Mouse (Mus musculus) CD8-positive naive resting alpha-beta T cell, adult 2 months (primary cell): ENCODE results near the gene Tedc1.

Experiments
- DNase-seq, 2 experiments: peaks; one replicate each; pipeline ENCODE4 v3.0.0; 2022; ENCODE audit warnings: low read depth in 2 of 2, low spot score in 2 of 2

The Tedc1 gene

DNA sequence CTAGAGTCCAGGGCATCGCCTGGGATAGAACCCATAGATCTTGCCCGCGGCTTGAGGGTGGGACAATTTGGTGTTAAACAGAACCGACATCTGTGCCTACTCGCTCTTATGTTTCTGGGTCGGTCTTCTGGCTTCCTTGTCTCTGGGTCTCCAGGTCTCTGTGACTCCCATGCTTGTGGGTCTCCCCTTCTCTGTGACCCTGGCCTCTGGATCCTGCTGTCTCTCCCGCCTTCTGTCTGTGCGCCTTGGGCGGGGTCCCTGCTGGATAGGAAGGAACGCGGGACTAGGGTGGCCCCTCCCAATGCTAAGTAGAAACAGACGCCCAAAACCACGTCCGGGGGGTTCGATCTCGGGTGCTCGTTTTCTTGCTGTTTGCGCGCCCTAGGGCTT, 4.0 kb upstream of the Tedc1 start:
- DNase-seq, result peak; percentile 52 to 53

GRCm38 (mm10) chr12:113152991-113153525, 3.2 kb upstream of the Tedc1 start:
- DNase-seq, result no peak

DNA sequence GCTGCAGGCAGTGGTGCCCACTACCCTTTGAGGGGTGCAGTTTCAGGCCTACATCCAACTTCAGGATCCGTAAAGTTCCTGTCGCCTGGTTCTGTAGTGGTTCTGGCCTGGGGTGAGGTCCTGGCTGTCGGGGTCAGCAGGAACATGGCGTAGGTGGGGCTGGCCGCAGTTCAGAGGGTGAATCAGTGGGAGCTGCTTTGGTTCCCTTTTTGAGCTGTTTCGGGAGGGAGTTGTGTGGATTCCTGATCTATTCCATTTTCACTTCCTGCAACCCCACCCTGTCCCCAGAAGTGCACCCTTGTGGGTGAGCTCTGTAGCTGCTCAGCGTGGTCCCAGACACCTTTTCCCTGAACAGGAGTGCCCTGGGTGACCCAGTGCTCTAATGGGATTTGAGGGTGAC, 2.2 kb upstream of the Tedc1 start:
- DNase-seq, result no peak

DNA sequence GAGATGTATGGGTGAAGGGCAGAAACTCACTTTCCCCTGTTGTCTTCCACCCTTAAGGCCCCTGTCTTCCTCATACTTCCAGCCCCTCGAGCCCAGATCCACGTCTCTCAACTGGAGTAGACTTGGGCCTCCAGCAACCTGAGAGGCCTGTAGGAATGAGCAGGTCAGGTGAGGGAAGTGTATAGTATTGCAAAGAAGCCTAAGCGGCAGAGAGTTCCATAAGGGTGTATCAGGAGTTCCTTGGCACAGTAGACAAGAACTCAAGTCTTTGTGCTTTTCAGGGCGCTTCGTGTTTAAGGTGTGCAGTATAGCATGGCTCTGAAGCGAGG, 1.5 kb upstream of the Tedc1 start:
- no peak for DNase-seq

DNA sequence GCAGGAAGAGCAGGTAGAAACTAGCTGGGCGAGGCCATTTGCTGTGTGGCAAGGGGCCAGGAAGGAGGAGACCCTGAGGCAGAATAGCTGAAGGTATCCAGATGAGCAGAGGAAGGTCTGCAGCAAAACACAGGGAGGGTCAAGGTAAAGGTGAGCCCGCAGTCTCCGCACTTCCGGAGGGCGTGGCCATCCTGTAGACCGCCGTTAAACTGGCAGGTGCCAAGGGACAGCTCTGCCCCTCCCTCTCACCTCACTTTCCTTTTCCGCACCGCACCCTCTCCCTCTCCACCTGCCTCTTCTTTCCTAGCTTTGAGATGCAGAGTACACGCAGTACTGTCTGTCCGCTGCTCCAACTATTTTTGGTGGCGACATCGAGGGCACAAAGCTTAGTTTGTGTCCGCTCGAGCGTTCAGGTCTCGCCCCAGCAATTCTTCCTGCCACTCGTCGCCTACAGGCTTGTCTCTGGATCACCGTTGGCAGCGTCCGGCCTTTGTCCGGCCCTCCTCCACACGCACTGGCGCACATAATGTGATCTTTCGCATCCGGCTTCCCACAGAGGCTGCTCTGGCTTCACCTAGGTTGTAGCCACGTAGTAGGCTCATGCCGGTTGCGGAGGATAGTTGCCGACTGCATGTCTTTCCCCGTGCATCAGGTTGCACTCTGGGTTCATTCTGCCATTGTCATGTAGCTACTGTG, 997 bp upstream of the Tedc1 start:
- DNase-seq, result peak; percentile 36 to 39

- DNase-seq, result no peak
Observed at GRCm38 (mm10) chr12:113156540-113156929, 314 bp downstream of the Tedc1 start.

- DNase-seq, result no peak
Observed at GRCm38 (mm10) chr12:113157002-113157401, 781 bp downstream of the Tedc1 start.

DNA sequence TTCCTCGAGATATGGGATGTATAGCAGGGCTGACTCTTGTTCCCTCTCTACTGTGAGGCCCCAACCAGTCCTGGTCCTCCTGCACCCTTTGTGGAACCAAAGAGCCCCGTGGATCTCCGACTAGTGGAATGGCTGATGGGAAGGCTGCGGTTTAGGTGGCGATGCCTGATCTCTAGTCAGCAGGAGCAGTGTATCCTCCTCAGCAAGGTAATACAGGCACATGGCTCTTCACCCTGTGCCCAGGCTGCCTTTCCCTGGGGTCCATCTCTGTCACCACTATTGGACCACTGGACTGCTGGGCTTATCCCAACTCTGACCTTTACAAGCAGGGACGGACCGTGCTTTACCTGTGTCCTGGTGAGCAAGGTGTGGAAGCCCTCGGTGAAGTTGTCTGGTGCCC, 1.3 kb downstream of the Tedc1 start:
- DNase-seq, result no peak

DNA sequence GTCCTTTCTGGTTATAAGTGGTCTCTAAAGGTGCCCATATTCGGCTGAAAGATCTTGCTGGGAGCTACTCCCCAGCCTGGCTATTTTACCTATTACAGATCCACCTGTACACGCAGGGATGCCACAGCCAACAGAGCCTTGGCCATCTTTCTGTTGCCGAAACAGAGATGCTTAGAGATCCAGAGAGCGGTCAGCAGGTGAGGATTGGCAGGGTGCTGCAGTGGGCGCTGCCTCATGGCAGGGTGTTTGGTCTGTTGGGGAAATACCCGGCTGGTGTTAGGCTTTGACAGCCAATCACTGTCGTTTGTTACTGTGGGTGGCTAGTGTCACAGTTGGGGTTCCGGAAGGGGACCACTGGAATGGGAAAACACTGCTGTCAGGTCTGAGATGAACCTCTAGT, 1.8 kb downstream of the Tedc1 start:
- DNase-seq, result no peak

GRCm38 (mm10) chr12:113163561-113164006, 7.4 kb downstream of the Tedc1 start:
- no peak for DNase-seq

DNA sequence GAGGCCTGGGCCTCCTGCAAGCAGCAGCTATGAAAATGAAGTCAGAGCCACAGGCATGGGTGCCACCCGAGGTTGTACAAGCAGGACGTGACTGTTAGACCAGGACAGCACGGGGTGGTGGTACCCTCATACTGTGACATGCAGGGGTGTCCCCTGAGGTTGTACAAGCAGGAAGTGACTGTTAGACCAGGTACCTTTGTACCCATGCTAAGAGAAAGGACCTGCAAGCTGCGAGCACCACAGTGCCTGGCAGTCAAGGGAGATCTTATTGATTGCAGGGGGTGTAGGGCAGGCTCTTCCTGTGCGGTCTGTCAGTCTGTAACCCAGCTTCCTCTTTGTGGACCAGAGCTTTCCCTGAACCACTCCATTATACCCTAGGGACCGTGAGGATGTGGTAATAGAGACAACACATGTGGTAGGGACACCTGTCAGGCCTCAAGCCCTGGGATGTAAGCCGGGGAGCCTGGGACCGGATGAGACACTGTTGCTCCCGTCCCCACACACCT, 11.9 kb downstream of the Tedc1 start:
- DNase-seq, result peak in 1 of 2 experiments; percentile 46

DNA sequence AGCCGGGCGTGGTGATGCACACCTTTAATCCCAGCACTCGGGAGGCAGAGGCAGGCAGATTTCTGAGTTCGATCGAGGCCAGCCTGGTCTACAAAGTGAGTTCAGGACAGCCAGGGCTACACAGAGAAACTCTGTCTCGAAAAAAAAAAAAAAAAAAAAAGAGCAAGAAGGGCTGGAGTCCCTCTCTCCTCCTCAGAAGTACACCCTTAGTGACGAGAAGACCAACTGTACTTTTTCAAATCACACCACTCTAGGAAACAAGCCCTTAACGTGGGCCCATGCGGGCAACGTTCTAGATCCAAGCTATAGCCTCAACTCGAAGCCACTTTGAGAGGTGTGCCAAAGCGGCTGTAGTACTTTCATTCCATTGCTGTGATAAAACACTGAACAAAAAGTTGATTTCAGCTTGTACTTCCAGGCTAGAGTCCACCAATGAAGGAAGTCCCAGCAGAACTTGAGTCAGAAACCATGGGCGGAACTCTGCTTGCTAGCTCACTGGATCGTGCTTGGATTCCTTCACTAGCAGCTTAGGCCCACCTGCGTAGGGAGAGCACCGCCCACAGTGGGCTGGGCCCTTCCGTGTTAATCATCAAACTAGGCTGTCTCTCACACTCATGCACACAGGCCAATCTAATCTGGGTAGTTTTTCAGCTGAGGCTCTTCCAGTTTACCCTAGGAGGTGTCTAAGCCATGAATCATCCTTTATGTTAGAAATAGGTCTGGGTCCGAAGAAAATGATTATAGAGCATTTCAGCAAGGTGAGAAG, 20.9 kb downstream of the Tedc1 start:
- DNase-seq, result no peak

GRCm38 (mm10) chr12:113181020-113181419, 24.8 kb downstream of the Tedc1 start:
- DNase-seq, result no peak

GRCm38 (mm10) chr12:113184945-113185344, 28.7 kb downstream of the Tedc1 start:
- no peak for DNase-seq

- no peak for DNase-seq
Observed at GRCm38 (mm10) chr12:113185442-113186291, 29.4 kb downstream of the Tedc1 start, which contains the start of gene Tmem121. Gene Tmem121, plus strand, starts transcription at chr12:113185930.

- DNase-seq, result no peak
Observed at GRCm38 (mm10) chr12:113186326-113187010, 30.2 kb downstream of the Tedc1 start.

- no peak for DNase-seq
Observed at GRCm38 (mm10) chr12:113187011-113187375, 30.8 kb downstream of the Tedc1 start.

- peak; percentile 71 to 81 for DNase-seq
Observed at GRCm38 (mm10) chr12:113187584-113188295, 31.5 kb downstream of the Tedc1 start.

DNA sequence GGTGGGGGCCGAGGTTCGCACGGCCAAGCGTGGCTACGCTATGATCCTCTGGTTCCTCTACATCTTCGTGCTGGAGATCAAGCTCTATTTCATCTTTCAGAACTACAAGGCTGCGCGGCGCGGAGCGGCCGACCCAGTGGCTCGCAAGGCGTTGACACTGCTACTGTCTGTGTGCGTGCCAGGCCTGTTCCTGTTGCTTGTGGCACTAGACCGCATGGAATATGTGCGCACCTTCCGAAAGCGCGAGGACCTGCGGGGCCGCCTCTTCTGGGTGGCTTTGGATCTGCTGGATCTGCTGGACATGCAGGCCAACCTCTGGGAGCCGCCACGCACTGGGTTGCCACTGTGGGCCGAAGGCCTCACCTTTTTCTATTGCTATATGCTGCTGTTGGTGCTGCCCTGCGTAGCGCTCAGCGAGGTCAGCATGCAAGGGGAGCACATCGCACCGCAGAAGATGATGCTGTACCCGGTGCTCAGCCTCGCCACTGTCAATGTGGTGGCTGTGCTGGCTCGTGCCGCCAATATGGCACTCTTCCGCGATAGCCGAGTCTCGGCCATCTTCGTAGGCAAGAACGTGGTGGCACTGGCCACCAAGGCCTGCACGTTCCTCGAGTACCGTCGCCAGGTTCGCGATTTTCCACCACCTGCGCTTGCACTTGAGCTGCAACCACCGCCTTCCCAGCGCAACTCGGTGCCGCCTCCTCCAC, 32.3 kb downstream of the Tedc1 start:
- no peak for DNase-seq
